Mouse (Mus musculus) mature B cell (primary cell): Measurements from ENCODE around the gene 2210016F16Rik.
"Not testable (repeated sequence)": the region's sequence is repeated elsewhere in the genome, so short reads cannot be mapped to it uniquely, and the experiment has no call there.

Source experiments
- in situ Hi-C: fragments of 300-500 bp; cut with MboI; formaldehyde crosslinking; loops from 2 replicates; pipeline ENCODE4 v1.14.3; 2019

2210016F16Rik gene

GRCm38 (mm10) chr13:58373153-58373470, 11.9 kb downstream of the 2210016F16Rik start:
- in situ Hi-C loops = no loop called here

- in situ Hi-C loops = no loop called here
Measured at GRCm38 (mm10) chr13:58372278-58373152, 12.5 kb downstream of the 2210016F16Rik start.

GRCm38 (mm10) chr13:58368835-58369234, 16.2 kb downstream of the 2210016F16Rik start:
- in situ Hi-C loops = no loop called here

- in situ Hi-C loops = no loop called here
Measured at GRCm38 (mm10) chr13:58367641-58368040, 17.4 kb downstream of the 2210016F16Rik start.

- in situ Hi-C loops = no loop called here
Measured at GRCm38 (mm10) chr13:58366373-58366772, 18.7 kb downstream of the 2210016F16Rik start.

GRCm38 (mm10) chr13:58365179-58365578, 19.8 kb downstream of the 2210016F16Rik start:
- in situ Hi-C loops = not testable (repeated sequence)

- in situ Hi-C loops = no loop called here
Measured at GRCm38 (mm10) chr13:58364353-58365175, 20.5 kb downstream of the 2210016F16Rik start.

- in situ Hi-C loops = no loop called here
Measured at GRCm38 (mm10) chr13:58359304-58359653, 25.7 kb downstream of the 2210016F16Rik start.

GRCm38 (mm10) chr13:58358629-58359303, 26.3 kb downstream of the 2210016F16Rik start, which contains the start of gene Kif27:
TSS of gene Kif27 (minus strand) at chr13:58359122.
- in situ Hi-C loops = no loop called here

GRCm38 (mm10) chr13:58352996-58353395, 32.0 kb downstream of the 2210016F16Rik start:
- in situ Hi-C loops = no loop called here

- in situ Hi-C loops = no loop called here
Measured at GRCm38 (mm10) chr13:58350606-58351005, 34.4 kb downstream of the 2210016F16Rik start.

GRCm38 (mm10) chr13:58344505-58344904, 40.5 kb downstream of the 2210016F16Rik start:
- in situ Hi-C loops = no loop called here

- in situ Hi-C loops = no loop called here
Measured at GRCm38 (mm10) chr13:58337456-58337855, 47.6 kb downstream of the 2210016F16Rik start.

- in situ Hi-C loops = no loop called here
Measured at GRCm38 (mm10) chr13:58334116-58334515, 50.9 kb downstream of the 2210016F16Rik start.
